In genomic region chr6:52623741-52624140, GRCm38 (mm10) we compare ENCODE assay signal across 20 mouse cellular contexts.
"Had no signal": no experiment of that assay in that cellular context is flagged by ENCODE, and none has a peak within 500 bp of the region (broad histone marks: within the 10 kb centered on the region; RNA-seq: fewer than 3 reads in every experiment).

No protein-coding gene starts in this region.

- H3K4me1 ChIP-seq: midbrain, embryonic 12.5 days; neural tube, embryonic 13.5 days; neural tube, embryonic 15.5 days; stomach, embryonic 15.5 days had no signal

- H3K4me2 ChIP-seq: lung, embryonic 14.5 days; midbrain, embryonic 12.5 days; neural tube, embryonic 13.5 days; neural tube, embryonic 15.5 days; stomach, embryonic 15.5 days had no signal

- H3K4me3 ChIP-seq: megakaryocyte, embryonic 14.5 days; midbrain, embryonic 12.5 days; myocyte; neural tube, embryonic 13.5 days; neural tube, embryonic 15.5 days; stomach, embryonic 15.5 days had no signal

- H3K9me3 ChIP-seq: megakaryocyte, embryonic 14.5 days; midbrain, embryonic 12.5 days; neural tube, embryonic 13.5 days; neural tube, embryonic 15.5 days; stomach, embryonic 15.5 days had no signal

- H3K27me3 ChIP-seq: megakaryocyte, embryonic 14.5 days; midbrain, embryonic 12.5 days; neural tube, embryonic 13.5 days; neural tube, embryonic 15.5 days; stomach, embryonic 15.5 days had no signal

- H3K27ac ChIP-seq: midbrain, embryonic 12.5 days; neural tube, embryonic 13.5 days; neural tube, embryonic 15.5 days; stomach, embryonic 15.5 days; stomach, postnatal 0 days had no signal

- ATAC-seq: midbrain, embryonic 16.5 days had no signal

- DNase-seq: lung, adult 18-20 months; lung, embryonic 14.5 days; lung, postnatal 10 days; lung, postnatal 4 days; midbrain, embryonic 14.5 days; retina, postnatal 1 day; right cerebral cortex, adult 18-20 months; right cerebral cortex, postnatal 25 days; right cerebral cortex, postnatal 4 days; spleen, adult 18-20 months; thymus, adult 2 months; thymus, postnatal 25 days had no signal

- H3K9ac ChIP-seq: lung, embryonic 14.5 days; midbrain, embryonic 12.5 days; neural tube, embryonic 13.5 days; neural tube, embryonic 15.5 days; stomach, embryonic 15.5 days had no signal
